Mouse (Mus musculus) C2C12 (cell line): ENCODE measurements around the gene Ccdc149. TPM values are rescaled to one million over a fixed set of nuclear protein-coding genes. Genes with fewer than 3 reads are reported as not detected.
A peak's percentile ranks its signal among the peaks of the same experiment; 100 is the strongest.

Experiments
- H3K27me3 ChIP-seq: one replicate; pipeline ENCODE4 v1.6.1; 2011; ENCODE audit not compliant: control insufficient read depth, insufficient read depth, insufficient read length
- H3K36me3 ChIP-seq: one replicate; pipeline ENCODE4 v1.6.1; 2011; ENCODE audit not compliant: control insufficient read depth, insufficient read depth
- H3K4me3 ChIP-seq: one replicate; pipeline ENCODE4 v1.5.1; 2011; ENCODE audit warnings: mild to moderate bottlenecking, control low read depth; ENCODE audit not compliant: poor library complexity, insufficient read depth, severe bottlenecking
- H3K79me2 ChIP-seq: one replicate; pipeline ENCODE4 v1.6.1; 2011; ENCODE audit not compliant: control insufficient read depth, insufficient read depth
- H3K79me3 ChIP-seq: one replicate; pipeline ENCODE4 v1.6.1; 2011; ENCODE audit warnings: low read depth, control low read depth
- H3ac ChIP-seq: one replicate; pipeline ENCODE3; 2011; ENCODE audit warnings: low read depth; ENCODE audit not compliant: control insufficient read depth, insufficient read length
- CEBPB ChIP-seq: IDR thresholded peaks from one replicate; pipeline ENCODE4 v1.6.1; 2011; ENCODE audit warnings: low read depth, mild to moderate bottlenecking, control low read depth, moderate library complexity
- CTCF ChIP-seq: IDR thresholded peaks from one replicate; pipeline ENCODE4 v1.5.1; 2011; ENCODE audit not compliant: control insufficient read depth, insufficient read depth, insufficient read length
- FOSL1 ChIP-seq: IDR thresholded peaks from one replicate; pipeline ENCODE4 v1.8.0; 2011; ENCODE audit warnings: mild to moderate bottlenecking, low read length; ENCODE audit not compliant: poor library complexity, insufficient read depth, severe bottlenecking
- MAX ChIP-seq: IDR thresholded peaks from one replicate; pipeline ENCODE4 v1.6.1; 2011; ENCODE audit warnings: mild to moderate bottlenecking, control low read depth
- MYOD1 ChIP-seq: IDR thresholded peaks from one replicate; pipeline ENCODE4 v1.6.1; 2011; ENCODE audit warnings: low read depth; ENCODE audit not compliant: control insufficient read depth, insufficient read length
- MYOG ChIP-seq: IDR thresholded peaks from one replicate; pipeline ENCODE4 v1.6.1; 2011; ENCODE audit not compliant: control insufficient read depth, insufficient read length; ENCODE audit errors: extremely low read depth
- USF1 ChIP-seq: IDR thresholded peaks from one replicate; pipeline ENCODE4 v1.6.1; 2011; ENCODE audit warnings: low read depth, mild to moderate bottlenecking, control low read depth, moderate library complexity
- long read RNA-seq, 2 experiments: library from polyadenylated mRNA; unstranded; transcript quantifications; one replicate each; pipeline ENCODE4 v2.0.0; 2019 to 2020
- polyA plus RNA-seq: library from polyadenylated mRNA; unstranded; fragments of >200 nt; fragmentation: generic; extraction: Trizol; gene quantifications from one replicate; pipeline ENCODE4 v1.2.1, GENCODE M21; 2012; ENCODE audit warnings: missing spikeins

The Ccdc149 gene
- 0.01 TPM for polyA plus RNA-seq
- long read RNA-seq, experiment 1: 0 reads
- long read RNA-seq, experiment 2: 0 reads

- H3K27me3 ChIP-seq: peaks cover 8% of the 10 kb centered on the region
- no peaks in the 10 kb centered on the region for H3K79me2 ChIP-seq
- H3K36me3 ChIP-seq: no peaks in the 10 kb centered on the region
- TF ChIP-seq CTCF (no peak), USF1 (no peak), CEBPB (no peak)
- no peaks in the 10 kb centered on the region for H3K79me3 ChIP-seq
- H3K4me3 ChIP-seq: no peak within 1 kb of the TSS
- no peak within 1 kb of the TSS for H3ac ChIP-seq
Observed at GRCm38 (mm10) chr5:52470991-52471801, at the start of gene Ccdc149. Ccdc149 (minus strand) TSS chr5:52471521.

GRCm38 (mm10) chr5:52519921-52520320, 48.6 kb upstream of the Ccdc149 start:
- Histone ChIP-seq H3ac (no peak overlapping the region), H3K4me3 (no peak overlapping the region), H3K36me3 (no peaks in the 10 kb centered on the region), H3K79me2 (no peaks in the 10 kb centered on the region), H3K79me3 (no peaks in the 10 kb centered on the region), H3K27me3 (no peaks in the 10 kb centered on the region)
- no peak for TF ChIP-seq CTCF
- TF ChIP-seq MYOD1: no peak
- no peak for TF ChIP-seq USF1
- TF ChIP-seq MAX: no peak
- TF ChIP-seq CEBPB: no peak
- no peak for TF ChIP-seq MYOG
- no peak for TF ChIP-seq FOSL1

DNA sequence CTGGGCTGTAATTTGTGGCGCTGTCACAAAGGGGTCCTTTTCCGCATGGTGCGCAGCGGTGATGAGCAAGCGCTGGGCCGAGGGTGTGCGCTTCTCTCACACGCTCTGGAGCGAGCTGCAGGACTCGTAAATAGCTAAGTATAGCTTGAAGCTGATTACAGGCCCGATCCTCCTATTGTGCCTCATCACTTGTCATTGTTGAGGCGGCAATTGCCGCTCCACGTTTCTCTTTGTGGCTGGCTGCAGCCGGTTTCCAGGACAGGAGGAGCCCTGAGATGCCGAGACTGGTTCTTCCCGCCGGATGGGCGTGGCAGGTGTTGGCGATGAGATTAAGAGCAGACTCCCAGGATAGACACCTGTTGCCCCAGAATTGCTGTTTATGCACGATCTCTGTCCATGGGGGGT, 44.8 kb upstream of the Ccdc149 start:
- H3K4me3 ChIP-seq: no peak overlapping the region
- no peak for TF ChIP-seq MAX
- TF ChIP-seq MYOD1: no peak
- no peak for TF ChIP-seq FOSL1
- TF ChIP-seq CTCF: no peak
- TF ChIP-seq CEBPB: no peak
- TF ChIP-seq MYOG: no peak
- no peak for TF ChIP-seq USF1
- no peaks in the 10 kb centered on the region for H3K36me3 ChIP-seq
- H3ac ChIP-seq: no peak overlapping the region
- H3K79me2 ChIP-seq: no peaks in the 10 kb centered on the region
- H3K79me3 ChIP-seq: no peaks in the 10 kb centered on the region
- H3K27me3 ChIP-seq: no peaks in the 10 kb centered on the region

- no peak for TF ChIP-seq USF1
- TF ChIP-seq CEBPB: no peak
- peak; percentile 10 for TF ChIP-seq CTCF
- TF ChIP-seq MYOG: no peak
- Histone ChIP-seq H3K36me3 (no peaks in the 10 kb centered on the region), H3ac (no peak overlapping the region), H3K27me3 (no peaks in the 10 kb centered on the region), H3K79me3 (no peaks in the 10 kb centered on the region), H3K4me3 (no peak overlapping the region), H3K79me2 (no peaks in the 10 kb centered on the region)
Observed at GRCm38 (mm10) chr5:52515246-52516021, 44.1 kb upstream of the Ccdc149 start.

GRCm38 (mm10) chr5:52511089-52511488, 39.8 kb upstream of the Ccdc149 start:
- no peak overlapping the region for H3ac ChIP-seq
- H3K79me2 ChIP-seq: no peaks in the 10 kb centered on the region
- H3K4me3 ChIP-seq: no peak overlapping the region
- no peaks in the 10 kb centered on the region for H3K36me3 ChIP-seq
- TF ChIP-seq MYOD1 (no peak), FOSL1 (no peak), CTCF (no peak), MYOG (no peak), CEBPB (no peak), MAX (no peak), USF1 (no peak)
- H3K79me3 ChIP-seq: no peaks in the 10 kb centered on the region
- H3K27me3 ChIP-seq: no peaks in the 10 kb centered on the region
